Mouse (Mus musculus) intestine, postnatal 0 days (tissue): ENCODE data around the gene Lrrfip2. TPM values are rescaled to one million over a fixed set of nuclear protein-coding genes. Genes with fewer than 3 reads are reported as not detected.

Experiments used
- ATAC-seq: fragments of 200-750 bp; cut with Nextera tagmentation; 2 replicates; pipeline ENCODE4 v1.8.0; 2017; ENCODE audit warnings: mild to moderate bottlenecking, moderate TSS enrichment, moderate library complexity
- H3K27ac ChIP-seq: fragments of 300-500 bp; sonication (generic); 2 replicates; pipeline ENCODE4 v1.5.1; 2014; ENCODE audit warnings: mild to moderate bottlenecking, low read depth, low read length, moderate library complexity
- H3K27me3 ChIP-seq: fragments of 300-500 bp; sonication (generic); replicated peaks from 2 replicates; pipeline ENCODE4 v1.6.1; 2014; ENCODE audit warnings: low read length, mixed read lengths; ENCODE audit not compliant: control insufficient read depth, insufficient read depth
- H3K36me3 ChIP-seq: fragments of 300-500 bp; sonication (generic); 2 replicates; pipeline ENCODE4 v1.6.1; 2014; ENCODE audit warnings: mild to moderate bottlenecking, moderate library complexity; ENCODE audit not compliant: control insufficient read depth, insufficient read depth
- H3K4me1 ChIP-seq: fragments of 300-500 bp; sonication (generic); replicated peaks from 2 replicates; pipeline ENCODE4 v1.6.1; 2014; ENCODE audit warnings: antibody characterized with exemption, low read length, mixed read lengths; ENCODE audit not compliant: control insufficient read depth, insufficient read depth
- H3K4me2 ChIP-seq: fragments of 300-500 bp; sonication (generic); replicated peaks from 2 replicates; pipeline ENCODE4 v1.6.1; 2014; ENCODE audit warnings: low read depth, mild to moderate bottlenecking, moderate library complexity
- H3K4me3 ChIP-seq: fragments of 300-500 bp; sonication (generic); 2 replicates; pipeline ENCODE4 v1.5.1; 2014; ENCODE audit warnings: low read depth, low read length
- H3K9ac ChIP-seq: fragments of 300-500 bp; sonication (generic); 2 replicates; pipeline ENCODE4 v1.6.1; 2014; ENCODE audit warnings: mild to moderate bottlenecking, low read depth, low read length
- H3K9me3 ChIP-seq: fragments of 300-500 bp; sonication (generic); 2 replicates; pipeline ENCODE4 v1.6.1; 2016; ENCODE audit warnings: mixed run types; ENCODE audit not compliant: control insufficient read depth
- CTCF ChIP-seq: sonication (generic); IDR thresholded peaks from 2 replicates; pipeline ENCODE4 v1.5.1; 2016; ENCODE audit warnings: low read depth, mild to moderate bottlenecking, control low read depth, antibody characterized with exemption, moderate library complexity
- WGBS: fragments of 180-500 bp; shearing (Covaris S2); extraction: QIAGEN DNeasy Blood & Tissue Kit; methylation state at CpG from one replicate; pipeline ENCODE4 v1.1.7; 2014; 5-methylcytosine and 5-hydroxymethylcytosine counted together
- polyA plus RNA-seq: library from polyadenylated mRNA; unstranded; fragments of >200 nt; fragmentation: Nextera tagmentation; extraction: Ambion mirVana; gene quantifications from 2 replicates; pipeline ENCODE4 v1.2.1, GENCODE M21; 2015

Gene Lrrfip2
- polyA plus RNA-seq, 1 experiment from 2014 or later: 45.1 TPM

- Histone ChIP-seq H3K27me3 (no peaks in the 10 kb centered on the region), H3K9me3 (no peaks in the 10 kb centered on the region), H3K4me2 (no peak overlapping the region), H3K9ac (no peak overlapping the region), H3K4me1 (no peaks in the 10 kb centered on the region), H3K36me3 (peaks cover 32% of the 10 kb centered on the region), H3K27ac (no peak overlapping the region), H3K4me3 (no peak overlapping the region)
- ATAC-seq: no peak
- TF ChIP-seq CTCF: no peak
- WGBS: 53% methylated on average over 9 of the region's 9 CpGs
Observed at GRCm38 (mm10) chr9:111204601-111205375, 87.4 kb downstream of the Lrrfip2 start.

GRCm38 (mm10) chr9:111207683-111208082, 90.3 kb downstream of the Lrrfip2 start:
- Histone ChIP-seq H3K4me1 (no peaks in the 10 kb centered on the region), H3K27ac (no peak overlapping the region), H3K27me3 (no peaks in the 10 kb centered on the region), H3K9me3 (no peaks in the 10 kb centered on the region), H3K36me3 (peaks cover 19% of the 10 kb centered on the region), H3K9ac (no peak overlapping the region), H3K4me3 (no peak overlapping the region), H3K4me2 (no peak overlapping the region)
- ATAC-seq: no peak
- TF ChIP-seq CTCF: no peak
- WGBS: 69% methylated on average over 3 of the region's 3 CpGs

- H3K27me3 ChIP-seq: no peaks in the 10 kb centered on the region
- WGBS: 98% methylated on average over 3 of the region's 3 CpGs
- no peak overlapping the region for H3K9ac ChIP-seq
- no peak overlapping the region for H3K4me3 ChIP-seq
- ATAC-seq: no peak
- H3K36me3 ChIP-seq: peaks cover 19% of the 10 kb centered on the region
- H3K27ac ChIP-seq: no peak overlapping the region
- H3K9me3 ChIP-seq: no peaks in the 10 kb centered on the region
- no peak for TF ChIP-seq CTCF
- H3K4me1 ChIP-seq: no peaks in the 10 kb centered on the region
- no peak overlapping the region for H3K4me2 ChIP-seq
Observed at GRCm38 (mm10) chr9:111208185-111208584, 90.8 kb downstream of the Lrrfip2 start.

GRCm38 (mm10) chr9:111209158-111209699, 91.8 kb downstream of the Lrrfip2 start:
- no peak overlapping the region for H3K4me2 ChIP-seq
- no peak overlapping the region for H3K4me3 ChIP-seq
- no peak for TF ChIP-seq CTCF
- no peak overlapping the region for H3K9ac ChIP-seq
- H3K27ac ChIP-seq: no peak overlapping the region
- peaks cover 23% of the 10 kb centered on the region for H3K36me3 ChIP-seq
- H3K9me3 ChIP-seq: no peaks in the 10 kb centered on the region
- no peaks in the 10 kb centered on the region for H3K4me1 ChIP-seq
- H3K27me3 ChIP-seq: no peaks in the 10 kb centered on the region
- WGBS: 91% methylated on average over 7 of the region's 7 CpGs
- ATAC-seq: no peak

- no peak for TF ChIP-seq CTCF
- ATAC-seq: no peak
- H3K4me2 ChIP-seq: no peak overlapping the region
- no peak overlapping the region for H3K27ac ChIP-seq
- H3K4me1 ChIP-seq: no peaks in the 10 kb centered on the region
- 47% methylated on average over 4 of the region's 4 CpGs for WGBS
- no peak overlapping the region for H3K4me3 ChIP-seq
- H3K9me3 ChIP-seq: no peaks in the 10 kb centered on the region
- H3K27me3 ChIP-seq: no peaks in the 10 kb centered on the region
- H3K36me3 ChIP-seq: peaks cover 33% of the 10 kb centered on the region
- no peak overlapping the region for H3K9ac ChIP-seq
Observed at GRCm38 (mm10) chr9:111210412-111210811, 93.0 kb downstream of the Lrrfip2 start.

GRCm38 (mm10) chr9:111211122-111212041, 94.0 kb downstream of the Lrrfip2 start:
- H3K9me3 ChIP-seq: no peaks in the 10 kb centered on the region
- no peaks in the 10 kb centered on the region for H3K4me1 ChIP-seq
- H3K9ac ChIP-seq: no peak overlapping the region
- peak; percentile 46; the same call in 1 of the 2 replicates for ATAC-seq
- WGBS: 35% methylated on average over 10 of the region's 10 CpGs
- TF ChIP-seq CTCF: no peak
- H3K27ac ChIP-seq: peak overlapping the region; percentile 52; the same call in 1 of the 2 replicates
- H3K27me3 ChIP-seq: no peaks in the 10 kb centered on the region
- H3K4me3 ChIP-seq: no peak overlapping the region
- no peak overlapping the region for H3K4me2 ChIP-seq
- peaks cover 33% of the 10 kb centered on the region for H3K36me3 ChIP-seq
